Mouse (Mus musculus): ENCODE results near the gene Gm20737. TPM values are rescaled to one million over a fixed set of nuclear protein-coding genes. Genes with fewer than 3 reads are reported as not detected.

Gene Gm20737
- polyA plus RNA-seq (2012; rRNA removed): not detected in 2 replicates

GRCm38 (mm10) chrY:10535942-10536341 lies at the start of gene Gm20737:
Gm20737 (minus strand) TSS chrY:10536042.

GRCm38 (mm10) chrY:10553153-10553552 lies 17.3 kb upstream of the Gm20737 start, which contains the start of gene Gm21775:
Gm21775 (plus strand) TSS chrY:10553453.

Other genes starting within 250 kb of the Gm20737 start
- gene Gm20834, start 211.5 kb downstream of the Gm20737 start, polyA plus RNA-seq (2012; rRNA removed): not detected in 2 replicates
- not detected in 2 replicates for gene Gm28510, start 123.3 kb downstream of the Gm20737 start, polyA plus RNA-seq (2012; rRNA removed)
- not detected in 2 replicates for gene Gm21775, start 17.4 kb upstream of the Gm20737 start, polyA plus RNA-seq (2012; rRNA removed)
- gene Gm21900, start 80.3 kb upstream of the Gm20737 start, polyA plus RNA-seq (2012; rRNA removed): not detected in 2 replicates
- not detected in 2 replicates for gene Gm20777, start 216.4 kb upstream of the Gm20737 start, polyA plus RNA-seq (2012; rRNA removed)

Measured in colon, adult 2 months (tissue).